Mouse (Mus musculus): ENCODE measurements at regions not wholly inside any gene's neighbourhood (a gene's known extent, or its start where the extent isn't known, plus 50 kb on each side); places are given as distances from the start of the nearest gene placed in this dataset.

DNA sequence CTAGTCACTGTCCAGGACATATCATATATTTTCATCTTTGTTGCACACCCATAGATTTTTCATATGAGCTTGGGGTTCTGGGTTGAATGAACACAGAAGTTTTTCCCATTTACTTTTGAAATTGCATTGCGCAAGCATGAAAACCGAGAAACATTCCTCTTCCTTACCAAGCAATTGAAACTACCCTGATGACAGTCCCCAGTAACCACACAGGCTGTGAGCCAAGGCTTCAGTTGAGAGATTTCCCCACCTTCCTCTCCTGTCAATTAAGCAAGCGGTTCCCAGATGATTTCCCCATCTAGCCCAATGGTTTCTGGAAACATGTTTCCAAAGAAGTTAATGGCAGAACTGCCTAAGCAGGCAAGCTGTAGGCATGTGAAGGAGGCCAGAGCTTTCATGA, 81.8 kb upstream of the Inhba start:
- DNase-seq (ENCODE audit: low spot score in 2 of 2): no peak

DNA sequence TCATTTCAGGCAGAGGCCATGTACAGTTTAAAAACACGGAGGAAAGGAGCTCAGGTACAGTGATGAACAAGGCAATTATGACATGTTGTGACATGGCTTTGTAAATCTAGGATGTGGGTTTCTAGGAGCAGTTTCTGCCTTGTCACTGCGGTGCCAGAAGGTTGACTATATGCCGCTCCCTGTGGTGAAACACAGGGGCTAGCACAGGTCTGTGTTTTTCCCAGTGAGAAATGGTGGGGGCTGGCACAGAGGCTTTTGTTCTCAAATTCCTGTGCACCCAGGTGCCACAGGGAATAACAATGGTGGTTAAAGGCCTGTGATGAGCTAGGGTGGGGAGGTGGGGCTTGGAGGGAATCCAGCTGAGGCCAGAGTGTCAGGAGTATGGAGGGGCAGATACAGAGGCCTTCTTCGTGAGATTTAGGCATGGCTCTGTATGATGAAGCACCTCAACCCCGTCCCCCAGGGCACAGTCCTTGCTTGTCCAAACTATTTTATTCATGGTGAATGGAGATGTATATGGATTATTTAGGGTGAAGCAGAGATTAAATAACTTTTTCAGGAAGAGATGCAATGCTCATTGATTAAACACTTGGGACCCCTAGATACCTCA, 80.0 kb upstream of the Inhba start:
- no peak for DNase-seq (ENCODE audit: low spot score in 2 of 2)

DNA sequence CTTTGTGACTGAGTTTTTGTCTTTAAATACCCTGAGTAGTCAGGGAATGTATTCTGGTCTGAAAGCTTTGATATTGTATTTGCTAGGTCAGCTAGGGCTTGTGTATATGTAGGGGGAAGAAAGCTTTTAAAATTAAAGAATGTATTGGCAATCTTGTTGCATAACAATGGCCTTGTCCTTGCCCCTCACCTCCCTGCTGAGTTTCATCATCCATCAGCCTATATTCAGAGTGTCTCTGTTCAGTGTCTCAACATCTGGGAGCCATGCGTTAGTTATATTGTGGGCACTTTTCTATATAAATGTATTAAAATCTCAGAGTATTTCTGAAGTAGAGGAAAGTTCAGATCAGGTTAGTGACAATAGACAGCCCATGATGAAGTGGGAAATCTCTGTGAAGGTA, 76.0 kb upstream of the Inhba start:
- DNase-seq (ENCODE audit: low spot score in 2 of 2): no peak

DNA sequence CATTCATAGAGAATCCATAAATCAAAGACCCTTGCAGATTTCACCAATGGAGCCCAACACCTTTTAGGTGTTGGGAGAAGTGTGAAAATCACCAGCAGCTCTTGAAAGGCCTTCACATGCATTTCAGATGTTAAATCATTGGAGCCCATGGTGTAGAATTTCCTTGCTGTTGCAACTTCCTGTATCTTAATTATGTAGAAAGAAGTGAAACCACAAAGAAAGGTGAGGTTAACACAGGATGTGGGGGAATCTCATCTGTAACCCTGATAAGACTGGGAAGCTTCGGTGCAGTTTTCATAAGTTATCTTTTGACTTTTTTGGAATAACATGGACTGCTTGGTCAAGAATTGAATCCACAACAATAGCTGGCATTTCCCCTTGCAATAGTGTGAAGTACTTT, 75.5 kb upstream of the Inhba start:
- no peak for DNase-seq (ENCODE audit: low spot score in 2 of 2)

DNA sequence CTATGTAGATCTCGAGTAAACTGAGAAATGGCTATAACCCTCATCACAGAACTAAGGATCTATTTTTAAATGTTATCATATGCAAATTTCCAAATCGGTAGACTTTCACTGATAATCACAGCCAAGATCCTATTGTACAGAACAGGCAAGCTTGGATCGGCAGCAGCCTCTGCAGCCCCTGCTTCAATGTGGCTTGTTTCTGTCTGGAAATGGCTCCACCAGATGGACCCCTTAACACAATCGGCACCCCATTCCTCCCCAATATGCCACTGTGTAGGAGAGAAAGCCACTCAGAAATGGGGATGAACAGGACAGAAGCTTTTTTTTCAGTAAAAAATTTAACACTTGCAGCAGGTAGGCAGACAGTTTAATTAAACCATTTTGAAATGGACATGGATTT, 61.5 kb upstream of the Inhba start:
- no peak for DNase-seq (ENCODE audit: low spot score in 2 of 2)

DNA sequence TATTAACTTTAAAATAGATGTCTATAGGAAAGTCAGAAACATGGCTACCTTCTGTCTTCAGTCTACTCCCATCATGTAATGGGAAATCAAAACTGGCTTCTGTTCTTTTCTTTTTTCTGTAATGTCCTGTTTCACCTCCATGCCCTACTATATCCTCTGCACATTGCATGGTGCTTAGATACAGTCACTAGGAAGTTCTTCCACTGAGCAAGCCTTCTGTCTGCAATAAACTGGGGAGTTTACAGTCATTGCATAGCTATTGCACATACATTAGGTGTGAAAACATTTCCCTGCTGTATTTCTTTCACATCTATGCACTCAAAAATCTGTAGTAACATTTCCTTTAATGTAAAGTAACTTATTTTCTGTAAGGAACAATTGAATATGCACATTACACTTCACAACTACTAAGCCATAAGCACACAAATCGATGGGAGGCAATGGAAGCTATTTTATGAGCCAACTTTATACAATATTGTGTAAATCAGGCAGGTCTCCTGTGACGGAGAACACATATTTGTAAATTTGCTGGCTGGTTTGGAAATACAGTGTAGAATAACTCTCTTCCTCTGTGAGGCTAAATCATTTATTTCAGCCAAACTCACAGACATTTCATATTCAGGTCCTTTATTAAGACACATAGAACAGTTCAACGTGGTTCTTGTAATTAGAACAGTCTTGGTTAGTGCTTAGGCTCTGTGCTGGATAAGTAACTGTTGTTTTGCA, 60.6 kb upstream of the Inhba start:
- DNase-seq (ENCODE audit: low spot score in 2 of 2): no peak
